Mouse (Mus musculus) megakaryocyte progenitor cell, adult 5-6 weeks (primary cell): ENCODE data around the gene Gpr132. TPM values are rescaled to one million over a fixed set of nuclear protein-coding genes. Genes with fewer than 3 reads are reported as not detected.

Source experiments
- ATAC-seq: replicated peaks from 2 replicates; pipeline ENCODE4 v1.8.0; 2016; ENCODE audit warnings: mild to moderate bottlenecking, moderate TSS enrichment, inconsistent platforms; ENCODE audit not compliant: poor library complexity
- total RNA-seq, 2 experiments: library from RNA; stranded (forward) in 1 of 2; stranded (reverse) in 1 of 2; fragments of 157-497, 149-512 nt in 1 of 2; fragments of 200-1000 nt in 1 of 2; gene quantifications; 2 replicates each; pipeline versions ENCODE4 v1.2.3 to v1.2.4; 2015 to 2017

The Gpr132 gene
- total RNA-seq, 2 experiments from 2014 or later: 6.1 to 14.1 TPM

DNA sequence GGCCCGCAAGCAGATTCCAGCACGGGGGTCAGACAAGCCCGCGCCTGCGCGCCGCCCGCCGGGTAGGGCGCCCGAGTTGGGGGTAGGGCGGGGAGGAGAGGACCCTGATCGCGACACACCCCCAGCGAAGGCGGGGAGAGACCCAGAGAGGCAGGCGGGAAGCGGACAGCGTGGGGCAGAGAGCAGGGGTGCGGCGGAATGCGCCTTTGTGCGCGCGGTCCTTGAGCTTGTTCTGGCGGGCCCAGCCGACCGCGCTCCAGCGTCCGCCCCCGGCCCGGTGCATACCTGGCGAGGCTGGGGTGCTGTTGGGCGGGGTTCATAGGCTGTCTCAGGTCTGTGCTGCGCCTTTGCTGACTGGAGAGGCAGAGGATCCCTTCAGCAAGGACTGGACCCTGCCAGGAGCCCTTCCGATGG, 9.6 kb upstream of the Gpr132 start:
- no peak for ATAC-seq

DNA sequence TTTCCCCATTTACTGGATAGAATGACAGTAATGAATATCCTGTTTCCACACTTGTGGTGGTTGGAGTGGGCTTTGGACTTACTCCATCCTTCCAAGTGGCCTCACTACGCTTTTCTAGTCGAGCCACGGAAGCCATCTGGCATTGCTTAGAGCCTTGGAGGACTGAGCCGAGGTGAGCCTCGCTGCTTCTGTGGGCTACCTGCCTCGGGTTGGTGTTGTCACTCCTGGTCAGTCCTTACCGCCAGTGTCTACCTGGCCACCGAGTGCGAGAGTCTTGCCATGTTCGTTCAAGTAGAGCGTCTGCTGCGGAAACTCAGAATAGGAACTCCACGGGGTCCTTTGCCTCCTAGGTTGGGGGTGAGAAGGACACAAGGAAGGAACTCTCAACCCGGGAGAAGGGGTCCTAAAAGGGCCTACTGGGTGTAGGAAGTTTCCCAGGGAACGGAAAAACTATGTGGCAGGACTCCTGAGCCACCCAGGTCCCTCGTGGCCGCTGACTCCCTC, 9.1 kb upstream of the Gpr132 start:
- no peak for ATAC-seq

DNA sequence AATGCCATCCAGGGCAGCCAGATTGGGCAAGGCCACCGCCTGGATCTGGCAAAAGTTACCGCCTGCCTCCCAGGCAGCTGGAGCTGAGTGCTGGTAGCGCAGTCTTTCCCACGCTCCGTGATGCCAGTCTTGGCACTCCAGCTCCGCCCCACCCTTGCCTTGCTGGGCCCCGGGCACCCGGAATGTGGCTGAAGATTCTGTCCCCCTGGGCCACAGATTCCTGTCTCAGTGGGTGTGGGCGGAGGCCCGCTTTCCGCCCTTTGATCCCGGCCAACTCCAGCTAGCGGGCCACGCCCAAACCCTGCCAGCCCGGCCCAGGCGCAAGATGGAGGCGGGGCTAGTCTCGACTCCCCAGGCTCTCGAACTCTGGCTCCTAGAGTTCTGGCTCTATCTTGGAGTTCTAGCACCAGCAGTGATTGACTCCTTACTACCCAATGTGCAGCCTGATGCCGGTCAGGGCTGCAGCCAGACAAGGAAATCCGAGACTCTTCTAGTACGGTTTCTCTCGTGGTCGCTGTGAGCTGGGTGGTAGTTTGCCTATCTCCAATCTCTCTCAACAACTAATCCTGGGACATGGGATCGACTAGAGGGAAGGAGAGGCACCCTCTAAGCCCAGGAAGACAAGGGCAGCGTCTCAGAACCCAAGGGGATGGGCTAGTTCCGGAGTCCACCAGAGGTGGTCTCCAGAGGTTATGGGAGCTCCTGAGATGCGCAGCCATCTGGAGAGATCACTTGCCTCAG, 8.5 kb upstream of the Gpr132 start:
- peak; percentile 53 for ATAC-seq

DNA sequence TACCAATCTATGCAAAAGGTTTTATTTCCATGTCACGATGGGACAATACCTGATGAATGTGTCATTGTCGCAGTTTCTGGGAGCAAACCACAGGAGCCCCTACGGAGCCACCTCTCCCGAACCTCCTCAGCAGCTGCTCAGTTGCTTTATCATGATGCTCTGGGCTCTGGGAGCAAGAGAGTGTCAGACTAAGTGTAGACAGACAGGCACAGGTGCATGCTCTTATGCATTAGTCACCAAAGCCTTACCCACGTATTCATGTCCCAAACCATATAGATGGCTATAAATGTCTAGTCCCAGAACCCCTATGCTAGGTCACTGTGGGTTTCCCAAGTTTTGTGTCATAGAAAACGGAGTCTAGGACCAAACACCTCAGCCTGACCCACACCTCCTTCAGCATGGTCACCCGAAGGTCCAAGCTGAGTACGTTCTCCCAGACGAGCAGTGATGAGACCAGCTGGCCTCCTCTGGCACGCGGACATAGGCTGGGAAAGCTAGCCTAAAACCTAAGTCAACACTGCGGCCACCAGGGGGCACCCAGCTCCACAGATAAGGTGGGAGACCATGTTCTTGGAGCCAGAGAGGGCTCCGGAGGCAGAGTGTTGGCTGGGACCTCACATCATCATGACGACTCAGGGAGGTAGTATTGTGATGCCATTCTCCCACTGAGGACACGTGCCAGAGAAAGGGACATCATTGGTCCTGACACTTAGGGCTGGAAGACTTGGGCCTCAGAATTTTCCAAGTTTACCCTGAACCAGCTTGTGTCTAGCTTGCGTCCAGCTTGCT, 7.4 kb upstream of the Gpr132 start:
- peak; percentile 63 for ATAC-seq

DNA sequence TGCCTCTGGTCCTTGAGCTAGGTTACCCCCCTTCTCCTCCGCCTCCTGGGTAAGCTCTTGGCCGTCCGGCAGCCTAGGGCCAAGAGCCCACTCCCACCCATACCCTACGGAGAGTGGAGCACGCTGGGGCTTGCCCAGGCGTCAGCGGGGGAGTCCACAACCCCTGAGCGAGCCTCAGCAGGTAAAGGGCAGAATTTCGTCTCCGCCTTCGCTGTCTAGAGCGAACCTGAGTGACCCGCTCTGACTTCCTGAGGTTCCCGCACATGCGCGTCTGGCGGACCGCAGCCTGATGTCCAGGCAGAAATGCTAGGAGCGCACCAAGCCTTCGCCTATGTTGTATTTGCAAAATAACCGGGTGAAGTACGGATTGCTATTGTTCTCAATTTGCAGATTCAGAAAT, 6.2 kb upstream of the Gpr132 start:
- ATAC-seq: no peak

DNA sequence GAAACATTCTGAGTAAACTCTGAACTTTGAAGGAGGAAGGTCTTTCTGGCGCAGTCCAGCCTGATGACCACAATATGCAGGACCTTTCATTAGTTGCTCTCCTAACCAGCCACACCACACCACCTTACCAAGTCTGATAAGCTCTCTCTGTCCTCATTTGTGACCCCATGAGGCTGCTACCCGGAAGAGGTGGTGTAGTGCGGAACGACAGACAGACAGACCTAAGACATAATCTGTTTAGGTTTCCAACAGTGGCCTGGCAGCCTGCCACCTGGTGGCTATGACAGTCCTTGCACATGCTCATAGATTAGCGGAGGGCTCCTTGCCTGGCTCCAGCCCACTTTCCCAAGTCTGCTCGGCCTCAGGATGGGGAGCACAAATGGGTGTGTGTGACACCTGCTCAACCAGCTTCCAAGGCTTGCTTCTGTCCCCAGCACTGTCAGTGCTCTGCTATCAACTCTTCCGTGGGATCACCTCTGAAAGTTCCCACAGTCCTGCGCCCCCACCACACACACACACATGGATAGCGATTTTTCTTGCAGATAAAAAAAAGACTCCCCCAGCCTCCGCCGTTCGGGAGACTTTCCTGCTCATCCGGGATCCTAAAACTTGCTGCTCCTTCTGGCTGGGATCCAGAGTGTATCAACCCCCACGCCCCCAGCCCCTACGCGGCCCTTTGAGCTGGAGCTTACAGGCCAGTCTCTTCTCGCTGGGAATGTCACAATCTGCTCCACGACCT, 5.6 kb upstream of the Gpr132 start:
- ATAC-seq: peak; percentile 68

DNA sequence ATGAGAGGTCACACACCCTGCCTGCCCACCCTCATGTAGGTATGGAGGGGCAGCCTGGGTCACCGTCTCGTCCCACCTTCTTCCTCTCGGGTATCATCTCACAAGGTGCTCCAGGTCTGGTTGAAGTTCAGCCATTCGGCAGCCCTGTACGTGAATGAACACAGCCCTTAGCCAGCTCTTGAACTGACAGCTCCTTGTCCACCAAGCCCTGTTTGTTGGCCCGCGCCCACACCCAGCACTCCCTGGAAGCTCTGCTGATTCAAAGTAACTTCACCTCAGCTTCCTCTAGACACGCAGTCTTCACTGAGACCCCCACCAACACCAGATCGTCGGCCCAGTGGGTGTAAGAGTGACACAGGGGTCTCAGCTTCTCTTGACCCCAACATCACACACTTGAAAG, 5.0 kb upstream of the Gpr132 start:
- ATAC-seq: no peak

DNA sequence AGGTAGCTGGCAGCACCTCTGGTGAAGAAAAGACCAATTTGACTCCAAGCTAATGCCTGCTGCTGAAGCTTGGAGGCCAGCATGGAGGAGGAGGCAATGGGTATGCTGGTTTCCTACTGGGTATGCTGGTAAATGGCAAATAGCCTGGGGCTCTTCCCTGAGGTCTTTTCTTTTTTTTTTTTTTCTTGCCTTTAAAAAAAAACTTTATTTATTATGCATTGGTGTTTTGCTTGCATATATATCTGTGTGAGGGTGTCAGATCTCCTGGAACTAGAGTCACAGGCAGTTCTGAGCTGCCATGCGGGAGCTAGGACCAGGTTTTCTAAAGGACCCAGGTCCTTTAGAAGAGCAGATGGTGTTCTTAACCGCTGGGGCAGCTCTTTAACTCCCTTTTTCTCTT, 3.2 kb upstream of the Gpr132 start:
- no peak for ATAC-seq

DNA sequence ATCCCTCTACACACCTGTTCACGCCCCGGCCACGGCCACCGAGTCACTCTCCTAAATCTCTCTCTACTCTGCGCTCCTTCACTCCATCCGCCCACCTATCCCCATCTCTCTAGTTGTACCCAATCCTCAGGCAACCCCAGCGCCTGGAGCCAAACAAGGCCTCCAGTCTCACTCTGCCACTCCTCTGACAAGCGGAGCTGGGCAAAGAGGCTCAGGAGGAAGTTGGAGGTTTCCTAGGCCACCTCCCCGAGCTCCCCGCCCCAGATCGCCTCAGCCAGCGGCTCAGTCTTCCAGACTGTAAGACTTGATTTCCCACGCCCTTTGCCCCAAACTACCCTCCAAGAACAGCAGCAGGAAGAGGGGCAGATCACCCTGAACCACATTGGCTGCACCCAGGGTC, 2.7 kb upstream of the Gpr132 start:
- peak; percentile 30 for ATAC-seq

DNA sequence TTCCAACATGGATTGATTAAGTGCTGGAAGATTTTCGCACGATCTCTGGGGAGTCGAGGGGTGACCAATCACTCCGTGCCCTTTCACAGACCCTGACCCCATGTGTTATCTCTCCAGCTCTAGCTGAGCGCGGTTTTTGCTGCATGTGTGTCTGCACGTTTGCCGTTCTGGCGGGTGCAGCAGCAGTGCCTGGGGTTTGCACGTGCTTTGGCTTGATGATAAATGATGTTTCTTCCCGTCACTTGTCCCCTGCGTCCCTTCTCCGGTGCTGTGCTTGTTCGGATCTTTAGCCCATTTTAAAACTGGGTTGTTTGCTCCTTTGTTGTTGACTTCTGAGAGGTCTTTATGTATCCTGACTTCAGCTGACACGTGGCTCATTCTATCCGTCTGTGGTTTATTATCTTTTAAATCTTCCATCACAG, 1.8 kb upstream of the Gpr132 start:
- no peak for ATAC-seq

DNA sequence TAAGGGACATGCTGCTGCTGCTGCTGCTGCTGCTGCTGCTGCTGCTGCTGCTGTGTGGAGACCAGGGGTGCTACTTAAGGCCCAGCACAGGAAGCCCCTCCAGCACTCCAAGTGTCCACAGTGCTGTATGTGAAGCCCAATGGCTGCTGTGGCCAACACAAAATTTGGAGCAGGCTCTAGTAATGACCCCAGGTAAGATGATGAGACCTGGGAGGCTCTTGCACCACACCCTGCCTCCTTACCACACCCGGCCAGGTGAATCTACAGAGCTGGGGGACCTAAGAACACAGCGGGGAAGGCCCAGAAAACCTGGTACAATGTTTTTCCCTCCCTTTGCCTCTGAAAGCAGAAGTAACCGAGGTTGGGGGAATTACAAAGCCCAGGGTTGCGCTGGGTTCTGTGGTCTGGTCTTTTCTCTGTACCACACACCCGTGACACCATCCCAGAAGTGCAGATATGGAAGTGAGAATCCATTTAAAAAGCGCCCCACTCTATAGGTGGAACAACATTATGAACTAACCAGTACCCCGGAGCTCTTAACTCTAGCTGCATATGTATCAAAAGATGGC, 838 bp downstream of the Gpr132 start:
- ATAC-seq: peak; percentile 68

DNA sequence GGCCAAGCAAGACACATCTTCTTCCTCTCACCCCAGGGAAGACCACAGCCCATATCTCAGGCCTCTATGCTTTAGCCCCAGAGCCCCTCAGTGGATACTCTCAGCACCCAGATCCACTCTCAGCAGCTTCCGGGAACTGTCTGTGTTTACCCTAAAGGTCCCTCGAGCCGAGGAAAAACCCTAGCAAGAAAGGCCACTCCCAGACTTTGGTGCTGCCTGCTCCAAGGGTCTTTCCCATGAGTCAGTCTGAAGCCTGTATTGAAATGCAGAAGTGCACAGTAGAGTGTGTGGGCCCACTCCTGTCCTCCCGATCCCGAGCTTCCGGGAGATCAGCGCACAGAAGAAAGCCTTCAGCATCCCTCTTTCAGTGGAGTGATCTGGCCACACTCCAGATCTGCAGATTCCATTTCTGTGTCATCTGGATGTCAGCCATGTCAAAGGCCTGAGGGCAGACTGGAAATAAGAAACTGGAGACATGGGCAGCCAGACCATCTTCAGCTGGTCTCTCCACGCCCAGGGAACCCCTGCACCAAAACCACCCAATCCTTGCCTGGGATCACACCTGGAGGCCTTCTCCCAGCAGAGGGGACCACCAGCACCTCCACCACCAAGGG, 1.5 kb downstream of the Gpr132 start:
- no peak for ATAC-seq

DNA sequence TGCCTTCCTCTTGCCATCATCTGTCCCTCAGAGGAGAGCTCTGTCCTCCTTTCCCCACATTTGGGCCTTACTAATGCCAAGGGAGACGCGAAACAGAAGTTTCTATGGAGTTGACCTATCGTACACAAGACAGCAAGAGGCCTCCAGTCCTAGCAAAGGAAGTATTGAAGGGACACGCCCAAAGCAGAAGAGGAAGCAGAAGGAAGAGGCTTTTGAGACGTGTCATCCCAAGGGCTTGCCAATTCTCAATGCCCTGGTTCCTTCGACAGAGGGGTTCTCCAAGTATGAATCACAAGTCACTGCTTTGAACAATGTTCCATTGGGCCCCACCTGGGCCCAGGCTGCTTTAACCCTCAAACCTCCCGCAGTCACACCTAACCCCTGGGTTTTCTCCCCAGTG, 3.2 kb downstream of the Gpr132 start:
- ATAC-seq: peak; percentile 32

DNA sequence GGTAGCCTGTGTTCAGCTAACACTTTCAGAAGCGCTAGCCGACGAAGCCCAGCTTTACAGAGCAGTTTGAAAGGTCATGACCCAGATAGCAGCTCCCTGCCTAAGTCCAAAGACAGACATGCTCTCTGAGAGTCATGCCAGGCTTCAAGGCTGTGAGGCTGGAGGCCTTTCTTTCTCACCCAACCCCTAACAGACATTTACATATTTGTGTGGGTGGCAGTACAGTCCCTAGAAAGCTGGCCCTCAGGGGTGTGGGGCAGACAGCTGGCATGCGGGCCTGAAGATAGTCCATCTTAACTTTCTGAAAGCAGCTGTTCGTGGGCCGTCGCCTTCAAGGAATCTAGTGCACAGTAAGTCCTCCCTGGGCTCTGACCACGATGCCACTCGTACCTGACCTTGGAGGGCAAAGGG, 6.1 kb downstream of the Gpr132 start:
- ATAC-seq: no peak

DNA sequence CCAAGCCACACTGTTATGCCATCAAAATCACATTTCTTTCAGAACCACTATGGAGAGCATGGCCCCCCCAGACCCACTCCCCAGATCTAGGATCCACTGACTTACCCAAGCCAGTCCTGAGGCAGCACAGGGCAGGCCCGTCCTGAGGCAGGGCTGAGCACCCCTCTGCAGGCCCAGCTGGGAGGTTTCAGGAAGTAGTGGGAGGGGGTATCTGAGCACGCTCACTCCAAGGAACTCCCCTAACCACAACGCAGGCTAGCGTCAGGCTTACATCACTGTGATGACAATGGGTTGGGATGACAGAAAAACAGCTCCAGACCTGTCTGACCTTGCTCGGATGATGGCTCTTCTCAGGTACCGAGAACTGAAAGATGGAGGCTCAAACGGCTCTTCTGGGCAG, 7.3 kb downstream of the Gpr132 start:
- peak; percentile 89 for ATAC-seq

DNA sequence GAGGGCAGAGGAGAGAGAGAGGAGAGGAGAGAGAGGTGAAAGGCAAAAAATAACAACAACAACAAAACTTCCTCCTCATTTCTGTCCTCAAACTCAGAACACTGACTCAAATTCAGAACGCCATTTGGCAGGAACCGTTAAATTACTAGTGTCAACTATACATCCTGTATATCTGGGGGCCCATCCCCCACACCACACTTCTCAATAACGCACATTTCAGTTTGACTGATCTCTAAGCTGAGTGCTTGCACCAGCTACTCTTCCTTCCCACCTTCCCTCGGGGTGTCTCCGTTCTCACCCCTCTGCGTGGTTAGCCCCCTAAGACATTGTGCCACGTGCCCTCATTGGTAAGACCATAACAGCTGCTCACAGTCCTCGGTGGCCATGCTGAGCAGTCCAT, 8.1 kb downstream of the Gpr132 start:
- ATAC-seq: peak; percentile 18

DNA sequence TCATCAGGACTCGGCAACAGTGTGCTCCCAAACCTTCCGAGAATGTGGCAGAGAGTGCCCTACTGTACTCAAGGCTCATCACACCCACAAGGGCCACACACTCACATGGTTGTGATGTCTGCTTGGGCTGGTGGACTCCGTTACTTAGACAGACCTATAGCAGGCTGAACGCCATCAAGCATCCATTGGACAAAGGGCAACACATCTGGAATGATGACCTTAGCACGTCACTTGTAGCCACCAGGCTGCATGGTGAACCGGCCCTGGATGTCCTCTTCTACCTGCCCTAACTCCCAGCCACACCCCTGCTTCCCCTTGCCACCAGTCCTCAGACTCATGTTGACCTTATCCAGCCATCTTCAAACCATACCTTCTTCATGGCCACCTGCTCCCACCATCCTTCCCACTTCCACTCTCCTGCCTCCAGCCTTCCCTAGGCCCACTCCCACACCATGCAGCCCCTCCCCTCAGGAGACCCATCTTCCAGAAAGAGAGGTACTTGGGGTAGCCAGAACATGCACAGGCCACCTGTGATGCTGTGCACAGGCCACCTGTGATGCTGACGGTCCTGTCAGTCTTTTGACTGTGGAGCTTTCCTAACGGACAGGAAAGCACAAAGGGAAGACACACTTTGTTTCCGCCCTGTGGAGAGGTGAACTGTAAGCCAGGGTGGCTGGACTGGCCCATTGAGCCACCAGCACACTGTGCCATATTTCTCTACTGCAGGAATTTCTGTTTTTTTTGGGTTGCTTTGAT, 9.3 kb downstream of the Gpr132 start:
- no peak for ATAC-seq

DNA sequence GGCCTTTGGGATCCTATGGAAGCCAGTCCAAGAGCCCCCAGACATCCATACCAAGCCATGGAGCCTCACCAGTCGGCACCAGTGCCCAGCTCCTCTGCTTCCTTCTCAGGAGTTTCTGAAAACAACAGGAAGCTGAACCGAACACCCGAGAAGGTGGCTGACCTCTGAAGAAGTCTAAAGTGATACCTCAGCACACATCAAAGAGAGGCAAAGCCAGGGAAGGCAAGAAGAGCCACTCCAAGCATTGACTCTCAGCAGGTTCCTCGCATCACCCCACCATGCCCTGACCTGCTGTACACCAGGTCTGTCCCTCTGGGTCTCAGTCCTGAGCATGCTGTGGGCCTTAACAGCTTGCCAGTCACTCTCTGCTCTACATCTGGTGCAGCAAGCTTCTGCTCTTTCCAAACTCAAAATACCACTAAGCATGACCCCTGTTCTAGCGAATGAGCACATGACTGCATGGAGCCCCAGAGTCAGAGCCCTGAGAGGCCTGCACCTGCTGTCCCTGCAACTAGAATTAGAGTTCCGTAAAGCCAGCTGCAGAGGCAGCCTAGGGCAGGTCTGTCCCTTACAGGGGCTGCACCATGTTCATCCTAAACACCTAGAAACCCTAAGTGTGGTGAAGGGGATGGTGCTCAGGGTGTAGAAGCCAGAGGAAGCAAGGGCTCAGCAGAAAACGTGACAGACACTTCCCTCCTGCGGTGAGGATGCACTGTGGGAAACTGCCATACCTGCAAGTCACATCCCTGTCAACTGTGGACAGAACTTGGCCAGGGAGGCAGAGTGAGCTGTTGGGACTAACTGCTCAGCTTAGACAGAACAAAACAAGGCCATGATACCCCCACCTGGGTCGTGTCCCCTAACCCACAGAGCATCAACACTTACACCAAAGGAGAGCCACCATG, 10.8 kb downstream of the Gpr132 start:
- no peak for ATAC-seq

DNA sequence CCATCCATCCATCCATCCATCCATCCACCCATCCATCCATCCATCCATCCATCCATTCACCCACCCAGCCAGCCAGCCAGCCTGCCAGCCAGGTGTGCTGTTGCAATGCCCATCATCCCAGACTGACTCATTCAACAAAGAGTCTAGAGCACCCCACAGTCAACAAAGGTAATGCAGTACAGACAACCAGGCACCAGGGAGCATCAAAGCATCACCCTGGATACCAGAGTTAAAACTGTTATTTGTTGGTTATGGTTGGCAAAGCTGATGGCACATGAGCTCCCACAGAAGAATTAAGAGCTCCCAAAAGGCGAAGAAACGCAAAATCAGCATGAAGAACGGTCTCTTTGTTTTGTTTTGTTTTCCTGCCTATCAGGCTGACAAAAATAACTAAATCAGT, 11.7 kb downstream of the Gpr132 start:
- ATAC-seq: no peak
